Mouse (Mus musculus) erythroid progenitor cell, adult 5-6 weeks (primary cell): ENCODE results near the gene Rab3gap1. TPM values are rescaled to one million over a fixed set of nuclear protein-coding genes. Genes with fewer than 3 reads are reported as not detected.
"Not testable (repeated sequence)": the region's sequence is repeated elsewhere in the genome, so short reads cannot be mapped to it uniquely, and the experiment has no call there.

Experiments
- ATAC-seq: replicated peaks from 2 replicates; pipeline ENCODE4 v1.8.0; 2016; ENCODE audit warnings: moderate number of reproducible peaks, mild to moderate bottlenecking, moderate TSS enrichment, inconsistent platforms; ENCODE audit not compliant: poor library complexity, low FRiP score, severe bottlenecking
- total RNA-seq, 2 experiments: library from RNA; stranded (forward) in 1 of 2; stranded (reverse) in 1 of 2; fragments of 150-400 nt in 1 of 2; fragments of 186-747, 209-891 nt in 1 of 2; gene quantifications; 2 replicates each; pipeline versions ENCODE4 v1.2.3 to v1.2.4; 2015 to 2017; ENCODE audit warnings: low replicate concordance in 2 of 2

Rab3gap1 gene
- total RNA-seq, 2 experiments from 2014 or later, result 17.3 to 20.5 TPM

DNA sequence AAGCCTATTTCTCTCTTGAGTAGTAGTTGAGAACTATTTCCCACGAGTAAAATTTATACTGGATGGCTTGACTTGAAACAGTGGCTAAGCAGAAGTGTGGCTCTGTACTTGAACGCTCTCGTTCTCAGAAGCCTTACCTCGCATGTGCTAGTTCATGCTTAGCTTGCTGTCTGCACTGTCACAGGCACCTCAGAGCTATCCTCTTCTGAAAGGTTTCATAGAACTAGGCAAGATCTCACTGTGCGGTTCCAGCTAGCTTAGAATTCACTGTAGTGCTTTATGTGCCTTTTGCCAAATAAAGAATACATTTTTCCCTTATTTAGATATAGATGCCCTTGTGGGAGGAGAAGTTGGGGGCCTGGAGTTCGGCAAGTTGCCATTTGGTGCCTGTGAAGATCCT, 46.7 kb downstream of the Rab3gap1 start:
- no peak for ATAC-seq

DNA sequence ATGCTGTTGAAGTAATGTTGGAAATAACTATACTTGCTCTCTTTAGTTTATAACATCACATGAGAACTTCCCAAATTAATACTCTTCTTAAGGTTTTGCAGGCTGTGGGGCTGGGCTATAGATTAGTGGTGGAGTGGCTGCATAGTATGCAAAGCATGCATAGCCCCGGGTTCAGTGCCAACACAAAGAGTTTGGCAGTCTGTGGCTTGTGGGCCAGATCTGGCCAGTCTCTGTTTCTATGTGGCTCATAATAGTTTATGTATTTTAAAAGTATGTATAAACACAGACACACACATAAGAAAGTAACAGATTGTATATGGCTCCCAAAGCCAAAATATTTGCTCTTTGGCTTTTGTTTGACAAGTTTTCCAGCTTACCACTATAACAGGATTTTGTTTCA, 47.2 kb downstream of the Rab3gap1 start:
- ATAC-seq, result no peak

DNA sequence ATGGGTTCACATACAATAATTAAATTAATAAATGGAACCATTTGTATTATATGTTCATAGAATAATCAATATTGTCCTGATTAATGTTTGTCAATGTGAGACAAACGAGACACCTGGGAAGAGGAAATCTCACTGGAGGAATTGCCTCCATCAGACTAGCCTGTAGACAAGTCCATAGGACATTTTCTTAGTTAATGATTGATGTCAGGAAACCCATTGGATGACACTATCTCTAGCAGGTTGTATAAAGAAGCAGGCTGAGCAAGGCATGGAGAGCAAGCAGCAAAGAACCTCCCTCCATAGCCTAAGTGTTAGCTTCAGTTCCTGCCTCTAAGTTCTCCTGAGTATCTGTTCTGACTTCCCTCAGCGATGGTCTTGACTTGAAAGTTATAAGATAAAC, 64.8 kb downstream of the Rab3gap1 start:
- no peak for ATAC-seq

DNA sequence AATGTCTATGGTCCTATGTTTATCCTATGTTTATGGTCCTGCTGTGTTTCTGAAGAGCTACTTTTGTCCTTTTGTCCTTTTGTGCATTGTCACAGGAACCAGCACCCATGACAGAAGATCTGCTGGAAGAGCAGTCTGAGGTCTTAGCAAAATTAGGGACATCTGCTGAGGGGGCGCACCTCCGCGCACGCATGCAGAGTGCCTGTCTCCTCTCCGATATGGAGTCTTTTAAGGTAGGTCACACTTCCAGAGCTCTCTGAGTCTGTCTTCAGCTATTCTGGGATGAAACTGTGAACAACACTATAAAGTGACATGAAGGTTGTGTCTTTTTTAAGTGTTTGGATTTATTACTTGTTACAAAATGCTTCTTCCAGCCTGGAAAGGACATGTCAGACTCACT, 65.7 kb downstream of the Rab3gap1 start:
- no peak for ATAC-seq

DNA sequence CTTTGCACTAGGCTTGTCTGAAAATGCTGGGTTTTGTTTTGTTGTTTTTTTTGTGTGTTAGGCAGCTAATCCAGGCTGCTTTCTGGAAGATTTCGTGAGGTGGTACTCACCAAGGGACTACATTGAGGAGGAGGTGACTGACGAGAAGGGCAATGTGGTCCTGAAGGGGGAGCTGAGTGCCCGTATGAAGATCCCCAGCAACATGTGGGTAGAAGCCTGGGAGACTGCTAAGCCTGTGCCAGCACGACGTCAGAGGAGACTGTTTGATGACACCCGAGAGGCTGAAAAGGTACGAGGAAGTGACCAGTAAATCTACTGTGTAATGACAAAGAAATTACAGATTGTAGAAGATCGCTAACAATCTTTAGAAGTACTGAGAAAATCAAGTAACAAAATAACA, 68.7 kb downstream of the Rab3gap1 start:
- ATAC-seq, result no peak

DNA sequence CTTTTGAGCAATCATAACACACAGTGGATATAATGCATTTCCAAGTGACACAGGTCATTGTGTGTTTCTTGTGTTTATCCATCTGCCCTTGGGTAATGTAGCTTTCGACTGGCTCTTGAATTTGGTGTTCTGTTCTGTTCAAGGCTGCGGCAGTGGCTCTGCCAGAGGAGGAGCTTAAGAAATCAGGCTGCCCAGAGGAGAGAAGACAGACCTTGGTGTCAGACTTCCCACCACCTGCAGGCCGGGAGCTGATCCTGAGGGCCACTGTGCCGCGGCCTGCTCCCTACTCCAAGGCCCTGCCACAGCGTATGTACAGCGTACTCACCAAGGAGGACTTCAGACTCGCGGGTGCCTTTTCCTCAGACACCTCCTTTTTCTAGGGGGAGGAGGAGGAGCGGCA, 73.7 kb downstream of the Rab3gap1 start:
- ATAC-seq, result no peak

DNA sequence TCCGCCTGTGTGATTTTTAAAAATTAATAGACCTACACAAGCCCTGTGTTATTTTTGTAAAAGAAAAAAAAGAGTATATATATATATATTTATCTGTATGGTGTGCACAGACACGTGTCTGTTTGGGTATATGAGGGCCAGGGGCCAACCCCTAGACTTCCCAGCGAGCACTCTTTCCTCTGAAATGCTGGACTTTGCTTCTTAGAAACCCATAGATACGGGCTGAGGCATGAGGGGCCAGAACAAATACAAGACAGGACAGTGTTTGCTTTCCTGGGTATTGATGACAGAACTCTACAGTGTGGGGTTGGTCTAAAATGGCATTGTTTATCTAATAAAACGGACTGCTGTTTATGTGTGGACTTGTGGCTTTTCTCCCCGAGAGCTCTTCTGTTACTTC, 74.9 kb downstream of the Rab3gap1 start:
- ATAC-seq, result no peak

DNA sequence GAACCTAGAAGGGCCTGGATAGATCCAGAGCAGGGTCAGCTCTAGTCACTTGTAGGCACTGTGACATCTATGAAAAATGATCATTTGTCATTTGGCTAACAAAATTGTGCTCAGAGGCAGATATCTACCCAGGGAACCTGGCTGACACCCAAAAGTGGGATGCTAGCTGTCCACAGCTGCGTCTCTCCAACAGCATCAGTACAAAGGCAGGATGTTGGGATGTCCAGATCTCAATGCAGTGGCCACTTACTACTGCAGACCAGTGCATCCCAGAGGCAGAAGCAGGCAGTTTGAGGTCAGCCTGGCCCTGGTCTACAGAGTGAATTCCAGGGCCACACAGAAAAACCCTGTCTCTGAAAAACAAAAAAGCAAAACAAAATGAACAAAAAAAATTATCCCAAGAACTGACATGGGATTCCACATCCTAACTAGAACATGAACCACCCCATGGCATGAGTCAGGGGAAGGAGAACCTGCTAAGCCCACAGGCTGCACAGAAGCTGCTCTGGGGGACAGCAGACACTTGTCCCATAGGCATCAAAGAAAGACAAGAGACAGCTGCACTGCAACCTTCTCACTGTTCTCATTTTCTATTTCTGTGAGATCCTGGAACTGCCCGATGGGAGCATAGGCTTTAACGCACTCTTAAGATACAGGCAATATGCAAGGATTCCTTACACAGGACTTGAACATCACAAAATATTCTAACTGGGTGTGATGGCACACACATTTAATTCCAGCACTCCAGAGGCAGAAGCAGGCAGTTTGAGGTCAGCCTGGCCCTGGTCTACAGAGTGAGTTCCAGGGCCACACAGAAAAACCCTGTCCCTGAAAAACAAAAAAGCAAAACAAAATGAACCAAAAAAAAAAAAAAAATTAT, 77.4 kb downstream of the Rab3gap1 start:
- no peak for ATAC-seq

DNA sequence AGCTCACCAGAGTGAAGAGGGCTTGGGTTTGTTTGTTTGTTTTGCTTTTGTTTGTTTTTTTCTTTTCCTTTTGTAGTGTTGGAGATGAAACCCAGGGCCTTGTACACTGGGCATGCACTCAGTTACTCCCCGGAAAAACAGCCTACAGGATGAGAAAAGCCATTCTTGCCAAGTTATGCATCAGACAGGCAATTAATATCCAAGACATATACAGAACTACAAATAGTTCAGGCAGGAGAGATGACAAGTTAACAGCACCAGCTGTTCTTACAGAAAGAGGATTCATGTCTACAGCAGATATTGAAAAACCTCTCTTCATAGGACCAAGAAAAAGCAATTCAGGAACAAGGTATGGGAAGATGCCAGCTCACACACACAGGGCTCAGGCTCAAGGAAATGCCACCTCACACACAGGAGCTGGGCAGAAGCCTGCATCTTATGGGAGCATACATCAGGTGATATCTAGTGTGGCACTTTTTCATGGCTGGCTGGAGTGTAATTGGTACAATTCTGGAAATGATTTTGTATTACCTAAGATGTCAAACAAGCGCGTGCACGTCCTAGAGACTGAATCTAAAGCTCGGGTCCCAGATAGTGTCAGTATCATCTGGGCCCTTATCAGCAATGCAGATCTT, 78.2 kb downstream of the Rab3gap1 start:
- no peak for ATAC-seq

DNA sequence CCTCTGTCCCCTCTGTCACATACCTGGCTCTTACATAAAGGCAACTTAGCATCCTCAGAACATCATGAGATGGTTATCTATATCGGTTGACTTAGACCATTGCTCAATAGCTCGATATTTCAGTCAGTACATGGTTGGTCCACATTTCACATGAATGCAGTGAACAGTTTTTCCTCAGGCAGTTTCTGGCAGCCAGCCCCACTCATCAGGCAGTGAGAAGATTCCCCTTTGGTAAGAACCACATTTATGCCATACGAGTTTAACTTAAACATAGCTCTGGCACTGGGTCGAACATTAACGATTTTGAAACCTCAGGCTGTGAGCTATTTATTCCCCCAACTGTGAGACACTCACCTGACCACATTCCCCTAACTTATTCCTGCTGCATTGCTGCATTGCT, 80.2 kb downstream of the Rab3gap1 start:
- ATAC-seq, result no peak

DNA sequence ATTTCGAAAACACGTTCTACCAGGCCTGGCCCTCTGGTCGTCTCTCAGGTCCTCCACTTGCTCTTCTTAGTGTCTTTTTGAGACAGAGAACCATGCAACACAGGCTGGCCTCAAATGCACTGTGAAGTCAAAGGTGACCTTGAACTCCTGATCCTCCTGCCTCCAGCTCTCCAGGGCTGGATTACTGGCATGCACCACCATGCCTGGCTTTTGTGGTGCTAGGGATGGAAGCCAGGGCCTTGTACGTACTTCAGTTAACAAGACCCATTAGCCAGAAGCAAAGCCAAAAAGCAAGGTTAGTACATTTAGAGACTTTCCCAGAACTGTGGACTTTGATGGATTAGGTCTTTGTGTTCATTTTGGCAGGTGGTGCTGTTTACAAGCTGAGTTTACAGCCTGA, 83.7 kb downstream of the Rab3gap1 start:
- no peak for ATAC-seq

DNA sequence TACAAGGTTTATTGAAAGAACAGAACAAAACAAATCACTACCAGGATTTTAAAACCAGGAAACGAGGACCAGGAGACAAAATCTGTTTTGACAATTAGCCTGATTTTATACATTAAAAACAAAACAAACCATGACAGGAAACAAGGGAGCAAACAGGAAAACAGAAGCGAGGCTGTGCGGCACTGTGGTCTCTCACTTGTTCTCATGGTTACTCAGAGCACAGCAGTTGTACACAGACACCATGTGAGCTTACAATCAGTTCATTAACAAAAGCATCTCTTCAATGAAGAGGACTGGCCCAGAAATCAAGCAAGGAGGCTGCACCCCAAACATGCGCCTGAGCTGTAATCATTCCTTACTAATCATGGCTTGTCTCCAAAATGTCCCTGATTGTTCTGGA, 85.6 kb downstream of the Rab3gap1 start:
- ATAC-seq, result not testable (repeated sequence)

DNA sequence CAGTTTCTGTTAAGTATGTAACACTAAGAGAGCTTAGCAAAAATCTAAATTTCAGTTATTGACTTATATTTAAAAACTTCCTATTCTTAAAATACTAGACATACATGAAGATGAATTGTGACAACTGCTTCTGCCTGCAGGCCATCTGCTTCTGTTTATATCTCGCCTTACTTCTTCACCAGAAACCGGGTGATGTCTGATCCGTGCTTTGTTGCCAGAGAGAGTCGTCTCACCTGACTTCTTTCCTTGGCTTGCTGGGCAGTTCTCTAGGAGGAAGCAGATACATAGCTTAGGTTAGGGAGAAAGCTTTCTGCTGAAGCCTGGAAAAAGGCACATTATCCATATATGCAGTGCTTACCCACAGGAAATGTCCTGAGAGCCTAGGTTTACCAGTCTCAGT, 86.2 kb downstream of the Rab3gap1 start:
- ATAC-seq, result no peak

DNA sequence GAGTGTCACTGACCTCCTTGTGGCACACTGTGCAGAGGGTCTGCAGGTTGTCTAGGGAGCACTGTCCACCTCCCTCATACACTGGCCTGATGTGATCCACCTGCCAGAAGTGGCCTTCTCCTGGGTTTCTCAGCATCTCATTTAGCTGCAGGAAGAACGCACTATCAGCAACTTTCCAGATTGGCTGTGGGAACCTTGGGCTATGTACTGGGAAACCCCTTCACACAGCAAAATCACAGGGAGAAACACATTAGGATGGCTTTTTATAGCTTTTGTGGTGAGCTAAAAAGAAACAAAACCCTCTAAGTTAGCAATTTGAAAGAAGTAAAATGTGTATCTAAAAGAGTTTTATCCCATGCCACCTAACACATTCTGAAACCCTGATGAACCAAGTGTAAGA, 88.0 kb downstream of the Rab3gap1 start:
- no peak for ATAC-seq

DNA sequence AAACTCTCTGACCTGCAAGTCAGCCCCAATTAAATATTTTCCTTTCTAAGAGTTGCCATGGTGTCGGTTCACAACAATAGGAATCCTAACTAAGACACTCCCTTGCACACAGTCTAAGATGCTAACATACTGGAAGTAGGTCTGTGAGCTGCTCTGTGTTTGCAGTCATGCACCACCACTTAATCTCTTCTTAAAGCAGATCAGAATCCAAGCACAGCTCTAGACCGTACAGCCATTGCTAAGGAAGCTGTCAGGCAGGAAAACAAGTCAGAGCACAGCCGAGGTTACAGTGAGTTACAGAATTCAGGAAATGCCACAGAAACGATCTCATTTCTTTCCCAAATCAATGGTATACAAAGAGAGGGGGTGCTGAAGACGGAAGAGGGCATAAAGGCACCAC, 90.2 kb downstream of the Rab3gap1 start:
- ATAC-seq, result no peak

DNA sequence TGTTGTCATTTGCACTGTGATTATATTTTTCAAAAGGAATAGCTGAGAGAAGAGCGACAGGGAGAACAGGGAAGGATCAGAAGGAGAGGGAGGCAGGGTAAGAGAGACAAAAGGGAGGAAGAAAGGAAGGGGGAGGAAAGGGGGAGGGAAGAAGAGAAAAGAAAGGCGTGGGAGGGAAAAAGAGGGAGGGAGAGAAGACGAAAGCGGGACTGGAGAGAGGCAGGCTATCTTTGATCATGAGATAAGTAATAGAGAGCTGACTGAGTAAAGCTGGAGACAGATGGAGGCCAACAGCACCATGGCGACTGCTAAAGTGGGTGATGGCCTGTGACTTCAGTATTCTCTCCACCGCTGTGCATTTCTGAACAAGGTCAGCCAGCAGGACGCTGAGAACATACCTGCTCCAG, 90.7 kb downstream of the Rab3gap1 start:
- no peak for ATAC-seq

DNA sequence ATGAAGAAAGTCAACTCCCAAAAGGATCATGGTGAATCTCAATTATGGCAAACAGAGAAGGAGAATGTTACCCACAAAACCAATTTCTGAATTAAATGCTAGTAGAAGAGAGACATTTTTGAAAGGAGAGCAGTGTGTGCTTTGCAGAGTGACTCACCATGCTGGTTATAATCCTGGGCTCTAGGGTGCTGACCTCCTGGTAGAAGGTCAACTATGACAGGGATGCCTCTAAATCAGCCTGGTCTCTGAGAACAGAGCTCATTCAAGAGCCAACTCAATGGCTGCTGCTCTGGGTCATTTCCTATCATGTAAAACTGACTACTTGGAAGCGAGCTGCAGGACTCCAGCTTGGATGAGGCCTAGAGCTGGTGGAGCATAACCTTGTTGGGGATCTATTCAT, 92.6 kb downstream of the Rab3gap1 start:
- ATAC-seq, result no peak

DNA sequence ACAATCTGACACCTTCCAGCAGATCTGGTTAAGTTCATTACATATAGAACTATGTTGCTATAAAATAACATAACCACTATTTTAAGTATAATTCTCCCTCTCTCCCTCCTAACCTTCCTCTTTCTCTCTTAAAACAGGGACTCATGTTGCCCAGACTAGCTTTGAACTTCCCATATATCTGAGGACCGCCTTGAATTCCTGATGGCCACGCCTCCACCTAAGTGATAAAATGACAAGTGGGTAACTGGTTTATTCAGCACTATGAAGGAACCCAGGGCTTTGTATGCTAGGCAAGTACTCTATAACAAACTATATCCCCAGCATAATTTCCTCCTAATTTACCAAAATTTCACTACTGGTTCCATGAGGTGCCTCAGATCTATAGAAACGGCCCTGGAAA, 94.8 kb downstream of the Rab3gap1 start:
- ATAC-seq, result no peak

DNA sequence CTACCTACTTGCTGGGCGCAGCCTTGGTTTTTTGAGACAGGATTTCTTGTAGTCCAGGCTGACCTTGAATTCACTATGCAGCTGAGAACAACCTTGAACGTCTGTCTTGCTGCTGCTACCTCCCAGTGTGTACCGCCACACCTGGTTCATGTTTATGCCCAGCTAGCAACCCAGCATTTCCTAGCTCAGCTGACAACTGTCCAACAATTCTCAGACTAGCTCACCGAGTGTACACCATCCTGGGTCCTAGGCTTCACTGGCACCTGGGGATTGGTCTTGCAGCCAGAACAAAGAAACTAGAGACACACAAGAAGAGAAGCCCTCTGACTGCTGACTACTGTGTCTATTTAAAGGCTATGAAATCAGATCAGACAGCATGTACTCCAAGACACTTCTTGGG, 102.3 kb downstream of the Rab3gap1 start:
- no peak for ATAC-seq

DNA sequence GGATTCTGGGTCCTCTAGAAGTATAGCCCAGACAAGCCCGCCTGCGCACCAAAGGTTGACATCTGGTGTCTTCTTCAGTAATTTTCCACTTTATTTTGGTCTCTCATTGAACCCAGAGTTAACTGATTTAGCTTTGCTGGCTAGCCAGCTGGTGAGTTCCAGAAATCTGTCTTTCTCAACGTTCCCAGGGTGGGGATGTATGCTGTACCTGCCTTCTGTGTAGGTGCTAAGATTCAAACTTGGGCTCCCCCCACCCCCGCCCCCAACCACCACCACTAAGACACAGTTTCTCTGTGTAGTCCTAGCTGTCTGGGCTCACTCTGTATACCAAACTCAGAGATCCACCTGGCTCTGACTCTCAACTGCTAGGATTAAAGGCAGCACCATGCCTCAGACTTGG, 105.5 kb downstream of the Rab3gap1 start:
- ATAC-seq, result no peak

DNA sequence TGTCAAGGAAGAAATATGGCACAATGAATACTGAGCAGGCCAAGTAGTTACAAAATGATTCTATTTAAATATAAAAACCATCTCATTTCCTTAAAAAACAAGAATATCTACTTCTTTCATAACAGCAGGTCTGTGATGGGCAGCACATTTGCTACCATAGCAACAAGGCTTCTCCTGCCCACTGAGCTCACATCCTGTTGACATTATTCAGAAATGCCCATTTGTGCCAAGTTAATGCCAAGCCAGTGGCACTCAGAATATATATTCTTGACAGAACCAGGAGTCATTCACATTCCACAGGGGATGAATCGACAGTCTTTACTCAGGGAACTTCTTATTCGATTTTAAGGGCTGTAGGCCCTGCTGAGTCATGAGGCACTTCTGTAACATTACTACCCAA, 107.1 kb downstream of the Rab3gap1 start:
- ATAC-seq, result no peak

DNA sequence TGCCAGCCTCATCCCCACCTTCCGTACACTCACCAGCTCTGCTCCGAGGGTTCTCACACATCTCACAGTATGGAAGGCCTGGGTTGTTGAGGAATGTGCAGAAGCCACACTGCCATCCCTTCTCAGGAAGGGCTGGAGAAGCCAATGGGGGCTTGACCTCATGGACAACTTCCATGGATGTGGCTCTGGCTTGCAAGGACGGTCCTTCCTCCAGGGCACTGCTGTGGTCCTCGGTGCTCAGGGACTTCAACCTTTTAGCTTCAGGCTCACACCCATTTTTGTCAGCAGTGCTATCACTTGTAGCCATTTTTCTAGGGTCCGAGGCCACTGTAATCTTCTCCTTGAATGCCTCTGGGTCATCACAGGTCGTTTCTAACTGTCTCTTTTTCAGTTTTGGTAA, 107.5 kb downstream of the Rab3gap1 start:
- no peak for ATAC-seq
